Mouse (Mus musculus): ENCODE results near the gene Borcs8. TPM values are rescaled to one million over a fixed set of nuclear protein-coding genes. Genes with fewer than 3 reads are reported as not detected.

The Borcs8 gene
- polyA plus RNA-seq, 1 experiment from 2014 or later: 42.6 TPM

DNA sequence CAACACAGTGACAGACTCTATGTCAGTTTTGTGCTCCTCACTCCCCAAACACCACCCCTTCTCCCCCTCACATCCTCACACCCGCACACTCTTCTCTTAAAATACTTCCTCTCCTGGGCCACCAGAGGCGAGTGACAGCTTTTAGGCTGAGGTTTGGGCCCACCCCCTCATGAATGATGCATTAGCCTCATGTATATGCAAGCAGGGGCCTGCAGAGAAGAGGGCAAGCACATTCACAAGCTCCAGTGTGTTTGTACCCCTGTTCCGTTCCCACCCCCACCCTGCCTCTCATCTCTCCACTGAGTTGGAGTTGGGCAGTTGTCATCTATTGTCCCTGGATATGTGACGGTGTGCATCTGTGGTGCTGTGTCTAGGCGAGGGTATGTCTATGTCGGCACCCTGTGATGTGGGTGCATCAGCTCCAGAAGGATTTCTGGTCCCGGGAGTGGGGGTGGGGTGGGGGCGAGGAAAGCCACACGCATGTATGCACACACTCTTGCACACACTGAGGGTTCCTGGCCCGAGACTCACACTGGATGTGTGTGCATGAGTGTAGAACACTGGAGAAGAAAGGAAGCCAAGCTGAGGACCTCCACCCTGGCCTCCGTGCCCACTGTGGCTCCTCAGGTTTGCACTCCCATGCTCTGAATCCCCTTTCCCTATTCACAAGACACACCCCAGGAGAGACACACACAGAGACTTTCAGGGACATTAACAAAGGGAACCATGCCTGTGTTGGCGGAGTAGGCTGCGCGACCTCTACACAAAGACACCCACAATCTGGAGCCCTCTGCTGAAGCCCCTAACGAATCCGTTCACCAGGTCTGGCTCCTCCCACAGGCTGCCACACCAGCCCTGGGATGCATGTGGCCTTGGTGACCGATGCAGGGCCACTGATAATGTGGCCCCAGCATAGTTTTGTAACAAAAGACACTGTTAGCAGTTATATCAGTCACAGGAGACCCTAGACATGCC is 20.3 kb upstream of the Borcs8 start:
- H3K27ac ChIP-seq: no peak overlapping the region
- H3K4me2 ChIP-seq: no peak overlapping the region
- H3K9ac ChIP-seq: no peak overlapping the region
- no peaks in the 10 kb centered on the region for H3K9me3 ChIP-seq
- H3K4me3 ChIP-seq (replicated peaks): no peak overlapping the region
- no peak for ATAC-seq (ENCODE audit: insufficient read depth, low FRiP score, low read depth)
- H3K36me3 ChIP-seq: no peaks in the 10 kb centered on the region
- 13% methylated on average over 17 of the region's 17 CpGs for WGBS
- H3K4me1 ChIP-seq: 0 out of 2 replicates have a peak, but pooled peaks cover 5% of the 10 kb centered on the region
- H3K27me3 ChIP-seq (replicated peaks): peaks cover 64% of the 10 kb centered on the region

- H3K4me1 ChIP-seq: 0 out of 2 replicates have a peak, but pooled peaks cover 5% of the 10 kb centered on the region
- no peaks in the 10 kb centered on the region for H3K36me3 ChIP-seq
- ATAC-seq (ENCODE audit: insufficient read depth, low FRiP score, low read depth): peak; percentile 27; the same call in 1 of the 2 replicates
- no peaks in the 10 kb centered on the region for H3K9me3 ChIP-seq
- peak within 1 kb of the TSS; percentile 42 for H3K4me2 ChIP-seq
- H3K9ac ChIP-seq: no peak within 1 kb of the TSS
- peak within 1 kb of the TSS; percentile 12; the same call in 1 of the 2 replicates for H3K4me3 ChIP-seq (replicated peaks)
- peaks cover 52% of the 10 kb centered on the region for H3K27me3 ChIP-seq (replicated peaks)
- H3K27ac ChIP-seq: no peak within 1 kb of the TSS
- WGBS: 2% methylated on average over 19 of the region's 19 CpGs
These were observed 18.6 kb upstream of the Borcs8 start, which contains the start of gene Ncan for GRCm38 (mm10) chr8:70120667-70121066. Gene Ncan (minus strand): TSS chr8:70120873.

DNA sequence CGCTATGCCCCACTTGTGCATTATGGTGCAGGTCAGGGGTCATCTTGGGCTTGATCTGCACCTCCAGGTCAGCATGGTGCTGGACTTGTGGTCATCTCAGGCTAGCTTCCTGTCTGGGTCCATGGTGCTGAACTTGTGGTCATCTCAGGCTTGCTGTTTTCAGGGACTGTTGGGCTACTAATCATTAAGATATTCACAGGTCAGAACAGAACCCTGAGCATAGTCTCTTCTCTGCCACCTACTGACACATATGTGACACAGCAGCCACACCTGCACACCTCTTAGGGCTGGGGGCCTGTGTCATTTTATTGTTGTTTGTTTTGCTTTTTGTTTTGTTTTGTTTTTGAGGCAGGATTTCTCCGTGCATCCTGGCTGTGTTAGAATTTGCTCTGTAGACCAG is 16.4 kb upstream of the Borcs8 start:
- H3K36me3 ChIP-seq: no peaks in the 10 kb centered on the region
- no peaks in the 10 kb centered on the region for H3K9me3 ChIP-seq
- no peak overlapping the region for H3K4me2 ChIP-seq
- H3K27me3 ChIP-seq (replicated peaks): peaks cover 36% of the 10 kb centered on the region
- 46% methylated on average over 2 of the region's 2 CpGs for WGBS
- H3K27ac ChIP-seq: no peak overlapping the region
- 0 out of 2 replicates have a peak, but pooled peaks cover 5% of the 10 kb centered on the region for H3K4me1 ChIP-seq
- H3K4me3 ChIP-seq (replicated peaks): no peak overlapping the region
- no peak overlapping the region for H3K9ac ChIP-seq
- no peak for ATAC-seq (ENCODE audit: insufficient read depth, low FRiP score, low read depth)

- Histone ChIP-seq H3K4me2 (no peak overlapping the region), H3K27ac (no peak overlapping the region), H3K9ac (no peak overlapping the region), H3K4me3 (replicated peaks) (no peak overlapping the region), H3K36me3 (no peaks in the 10 kb centered on the region), H3K27me3 (replicated peaks) (peaks cover 15% of the 10 kb centered on the region; the same call in 1 of the 2 replicates), H3K9me3 (no peaks in the 10 kb centered on the region), H3K4me1 (peaks cover 7% of the 10 kb centered on the region; the same call in 1 of the 2 replicates)
- WGBS: 63% methylated on average over 8 of the region's 8 CpGs
- ATAC-seq (ENCODE audit: insufficient read depth, low FRiP score, low read depth): no peak
These were observed 14.3 kb upstream of the Borcs8 start for GRCm38 (mm10) chr8:70124992-70125391.

DNA sequence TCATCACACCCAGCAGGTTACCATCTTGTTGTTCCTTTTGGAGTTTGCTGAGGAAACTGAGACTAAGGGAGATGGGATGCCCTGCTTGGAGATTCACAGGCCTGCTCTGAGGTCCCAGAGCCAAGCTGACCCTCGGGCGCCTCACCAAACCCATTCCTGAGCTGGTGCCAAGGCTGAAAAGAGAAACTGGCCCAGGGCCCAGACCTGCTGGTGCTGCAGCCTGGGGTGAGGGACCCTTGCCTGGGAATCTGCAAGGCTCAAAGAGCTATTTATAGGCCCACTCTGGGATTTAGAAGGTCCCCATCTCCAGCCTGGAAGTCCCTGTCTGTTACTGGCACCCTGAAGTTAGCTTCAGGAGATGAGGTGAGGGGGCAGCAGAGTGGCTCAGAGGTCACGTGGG is 10.9 kb upstream of the Borcs8 start:
- Histone ChIP-seq H3K9me3 (no peaks in the 10 kb centered on the region), H3K4me3 (replicated peaks) (no peak overlapping the region), H3K27me3 (replicated peaks) (no peaks in the 10 kb centered on the region), H3K27ac (no peak overlapping the region), H3K9ac (no peak overlapping the region), H3K4me1 (peaks cover 13% of the 10 kb centered on the region), H3K4me2 (no peak overlapping the region), H3K36me3 (no peaks in the 10 kb centered on the region)
- ATAC-seq (ENCODE audit: insufficient read depth, low FRiP score, low read depth): no peak
- 73% methylated on average over 3 of the region's 3 CpGs for WGBS

GRCm38 (mm10) chr8:70129309-70129952 is 9.9 kb upstream of the Borcs8 start:
- Histone ChIP-seq H3K27me3 (replicated peaks) (no peaks in the 10 kb centered on the region), H3K9ac (no peak overlapping the region), H3K9me3 (no peaks in the 10 kb centered on the region), H3K36me3 (peaks cover 6% of the 10 kb centered on the region), H3K27ac (no peak overlapping the region), H3K4me2 (no peak overlapping the region), H3K4me1 (peaks cover 13% of the 10 kb centered on the region), H3K4me3 (replicated peaks) (no peak overlapping the region)
- WGBS: 67% methylated on average over 9 of the region's 9 CpGs
- 0 out of 2 replicates have a peak, but pooled peaks have one; percentile 11 for ATAC-seq (ENCODE audit: insufficient read depth, low FRiP score, low read depth)

- peaks cover 13% of the 10 kb centered on the region for H3K36me3 ChIP-seq
- H3K27me3 ChIP-seq (replicated peaks): no peaks in the 10 kb centered on the region
- H3K4me1 ChIP-seq: peaks cover 13% of the 10 kb centered on the region
- H3K27ac ChIP-seq: no peak overlapping the region
- ATAC-seq (ENCODE audit: insufficient read depth, low FRiP score, low read depth): no peak
- H3K9me3 ChIP-seq: no peaks in the 10 kb centered on the region
- 81% methylated on average over 3 of the region's 3 CpGs for WGBS
- H3K4me2 ChIP-seq: no peak overlapping the region
- H3K9ac ChIP-seq: no peak overlapping the region
- no peak overlapping the region for H3K4me3 ChIP-seq (replicated peaks)
These were observed 9.2 kb upstream of the Borcs8 start for GRCm38 (mm10) chr8:70130066-70130465.

- peak within 1 kb of the TSS; percentile 65 for H3K9ac ChIP-seq
- ATAC-seq (ENCODE audit: insufficient read depth, low FRiP score, low read depth): peak; percentile 83
- H3K27me3 ChIP-seq (replicated peaks): no peaks in the 10 kb centered on the region
- peak within 1 kb of the TSS; percentile 17; the same call in 1 of the 2 replicates for H3K27ac ChIP-seq
- peak within 1 kb of the TSS; percentile 74 for H3K4me3 ChIP-seq (replicated peaks)
- peak within 1 kb of the TSS; percentile 84 for H3K4me2 ChIP-seq
- H3K9me3 ChIP-seq: no peaks in the 10 kb centered on the region
- peaks cover 13% of the 10 kb centered on the region for H3K4me1 ChIP-seq
- under 1% methylated on average over 37 of the region's 37 CpGs for WGBS
- peaks cover 24% of the 10 kb centered on the region for H3K36me3 ChIP-seq
These were observed 8.0 kb upstream of the Borcs8 start, which contains the start of gene Nr2c2ap for GRCm38 (mm10) chr8:70131166-70131883. Gene Nr2c2ap (plus strand): TSS chr8:70131333.

- 88% methylated on average over 5 of the region's 5 CpGs for WGBS
- H3K9me3 ChIP-seq: no peaks in the 10 kb centered on the region
- no peaks in the 10 kb centered on the region for H3K27me3 ChIP-seq (replicated peaks)
- ATAC-seq (ENCODE audit: insufficient read depth, low FRiP score, low read depth): no peak
- H3K27ac ChIP-seq: no peak overlapping the region
- no peak overlapping the region for H3K4me2 ChIP-seq
- H3K9ac ChIP-seq: no peak overlapping the region
- peaks cover 19% of the 10 kb centered on the region for H3K4me1 ChIP-seq
- peaks cover 25% of the 10 kb centered on the region for H3K36me3 ChIP-seq
- H3K4me3 ChIP-seq (replicated peaks): no peak overlapping the region
These were observed 5.2 kb upstream of the Borcs8 start for GRCm38 (mm10) chr8:70134086-70134485.

GRCm38 (mm10) chr8:70134931-70135330 is 4.4 kb upstream of the Borcs8 start:
- Histone ChIP-seq H3K27ac (no peak overlapping the region), H3K36me3 (peaks cover 25% of the 10 kb centered on the region), H3K27me3 (replicated peaks) (no peaks in the 10 kb centered on the region), H3K4me3 (replicated peaks) (no peak overlapping the region), H3K9ac (no peak overlapping the region), H3K9me3 (no peaks in the 10 kb centered on the region), H3K4me1 (peaks cover 19% of the 10 kb centered on the region), H3K4me2 (no peak overlapping the region)
- WGBS: 93% methylated on average over 9 of the region's 9 CpGs
- no peak for ATAC-seq (ENCODE audit: insufficient read depth, low FRiP score, low read depth)

DNA sequence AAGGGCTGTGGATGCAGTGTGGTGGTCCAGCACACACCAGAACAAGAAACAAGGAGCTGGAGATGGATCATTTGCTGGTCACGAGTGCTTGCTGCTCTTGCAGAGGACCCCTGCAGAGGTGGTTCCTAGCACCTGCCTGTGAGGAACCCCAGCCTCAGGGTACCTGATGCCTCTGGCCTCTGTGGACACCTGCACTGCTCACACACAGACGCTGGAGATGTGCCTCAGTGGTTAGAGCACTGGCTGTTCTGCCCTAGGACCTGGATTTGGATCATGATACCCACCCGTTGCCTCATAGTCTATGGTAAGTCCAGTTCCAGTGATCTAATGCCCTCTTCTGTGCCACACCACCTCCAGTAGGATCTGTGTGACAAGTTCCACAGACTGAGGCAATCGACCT is 2.7 kb upstream of the Borcs8 start:
- WGBS: 91% methylated on average over 4 of the region's 4 CpGs
- Histone ChIP-seq H3K9me3 (no peaks in the 10 kb centered on the region), H3K4me3 (replicated peaks) (no peak overlapping the region)

More for the DNA sequence above, 2.7 kb upstream of the Borcs8 start:
- Histone ChIP-seq H3K27me3 (replicated peaks) (no peaks in the 10 kb centered on the region), H3K9ac (no peak overlapping the region), H3K4me2 (no peak overlapping the region), H3K36me3 (peaks cover 25% of the 10 kb centered on the region), H3K4me1 (peaks cover 20% of the 10 kb centered on the region), H3K27ac (no peak overlapping the region)
- no peak for ATAC-seq (ENCODE audit: insufficient read depth, low FRiP score, low read depth)

Measured in stomach, embryonic 15.5 days (tissue).